Mouse (Mus musculus) hindbrain, embryonic 13.5 days (tissue): Measurements from ENCODE around the gene Klhl36. TPM values are rescaled to one million over a fixed set of nuclear protein-coding genes. Genes with fewer than 3 reads are reported as not detected.
A peak's percentile ranks its signal among the peaks of the same experiment; 100 is the strongest.

Source experiments
- ATAC-seq: fragments of 200-750 bp; cut with Nextera tagmentation; 2 replicates; pipeline ENCODE4 v1.8.0; 2017; ENCODE audit warnings: moderate TSS enrichment; ENCODE audit not compliant: low FRiP score
- H3K27ac ChIP-seq: fragments of 300-500 bp; sonication (generic); 2 replicates; pipeline ENCODE4 v1.5.1; 2015; ENCODE audit warnings: inconsistent platforms, mild to moderate bottlenecking, moderate library complexity
- H3K27me3 ChIP-seq: fragments of 300-500 bp; sonication (generic); 2 replicates; pipeline ENCODE4 v1.6.1; 2015; ENCODE audit warnings: mild to moderate bottlenecking, inconsistent platforms
- H3K36me3 ChIP-seq: fragments of 300-500 bp; sonication (generic); 2 replicates; pipeline ENCODE4 v1.6.1; 2015; ENCODE audit warnings: mild to moderate bottlenecking, inconsistent platforms
- H3K4me1 ChIP-seq: fragments of 300-500 bp; sonication (generic); replicated peaks from 2 replicates; pipeline ENCODE4 v1.6.1; 2015; ENCODE audit warnings: inconsistent platforms
- H3K4me2 ChIP-seq: fragments of 300-500 bp; sonication (generic); 2 replicates; pipeline ENCODE4 v1.6.1; 2015; ENCODE audit warnings: inconsistent platforms, mild to moderate bottlenecking, moderate library complexity
- H3K4me3 ChIP-seq: fragments of 300-500 bp; sonication (generic); 2 replicates; pipeline ENCODE4 v1.5.1; 2015; ENCODE audit warnings: mild to moderate bottlenecking, inconsistent platforms
- H3K9ac ChIP-seq: fragments of 300-500 bp; sonication (generic); 2 replicates; pipeline ENCODE4 v1.6.1; 2015; ENCODE audit warnings: mild to moderate bottlenecking, inconsistent platforms
- H3K9me3 ChIP-seq: fragments of 300-500 bp; sonication (generic); 2 replicates; pipeline ENCODE4 v1.6.1; 2016; ENCODE audit warnings: inconsistent platforms
- WGBS: fragments of 180-500 bp; shearing (Covaris S2); methylation state at CpG from one replicate; pipeline ENCODE4 v1.1.7; 2015; 5-methylcytosine and 5-hydroxymethylcytosine counted together
- polyA plus RNA-seq: library from polyadenylated mRNA; unstranded; fragments of >200 nt; fragmentation: Nextera tagmentation; extraction: Ambion mirVana; gene quantifications from 2 replicates; pipeline ENCODE4 v1.2.1, GENCODE M21; 2015

Gene Klhl36
- polyA plus RNA-seq = 14.6 and 14.8 TPM in 2 replicates

- peak; percentile 96 for ATAC-seq
- WGBS = 2% methylated on average over 35 of the region's 35 CpGs
Measured at GRCm38 (mm10) chr8:119861706-119862389, at the start of gene Klhl36. TSS of gene Klhl36 (plus strand) at chr8:119862266.

GRCm38 (mm10) chr8:119812650-119813431, 49.2 kb upstream of the Klhl36 start:
- no peak for ATAC-seq
- Histone ChIP-seq H3K9me3 (no peaks in the 10 kb centered on the region), H3K27ac (no peak overlapping the region), H3K4me1 (peaks cover 63% of the 10 kb centered on the region), H3K36me3 (peaks cover 44% of the 10 kb centered on the region), H3K4me3 (no peak overlapping the region), H3K4me2 (no peak overlapping the region), H3K27me3 (no peaks in the 10 kb centered on the region), H3K9ac (no peak overlapping the region)
- WGBS = 78% methylated on average over 12 of the region's 12 CpGs

More at GRCm38 (mm10) chr8:119861706-119862389, at the start of gene Klhl36:
- Histone ChIP-seq H3K36me3 (no peaks in the 10 kb centered on the region), H3K9me3 (no peaks in the 10 kb centered on the region), H3K4me2 (peak within 1 kb of the TSS; percentile 87), H3K27ac (peak within 1 kb of the TSS; percentile 55; the same call in 1 of the 2 replicates), H3K4me3 (peak within 1 kb of the TSS; percentile 76), H3K27me3 (peaks cover 4% of the 10 kb centered on the region; the same call in 1 of the 2 replicates), H3K9ac (peak within 1 kb of the TSS; percentile 88), H3K4me1 (peaks cover 15% of the 10 kb centered on the region)

GRCm38 (mm10) chr8:119816219-119816618, 45.8 kb upstream of the Klhl36 start:
- Histone ChIP-seq H3K9ac (no peak overlapping the region), H3K4me1 (peaks cover 56% of the 10 kb centered on the region), H3K4me3 (no peak overlapping the region), H3K9me3 (no peaks in the 10 kb centered on the region), H3K27me3 (no peaks in the 10 kb centered on the region), H3K27ac (no peak overlapping the region; the same call in 1 of the 2 replicates), H3K36me3 (peaks cover 54% of the 10 kb centered on the region), H3K4me2 (no peak overlapping the region)
- 73% methylated on average over 6 of the region's 6 CpGs for WGBS
- no peak for ATAC-seq

- no peak for ATAC-seq
- no peak overlapping the region for H3K9ac ChIP-seq
- WGBS = 31% methylated on average over 12 of the region's 12 CpGs
Measured at GRCm38 (mm10) chr8:119817446-119817845, 44.6 kb upstream of the Klhl36 start.

GRCm38 (mm10) chr8:119819316-119819715, 42.8 kb upstream of the Klhl36 start:
- H3K4me2 ChIP-seq = no peak overlapping the region
- H3K9ac ChIP-seq = no peak overlapping the region
- H3K4me1 ChIP-seq = peaks cover 34% of the 10 kb centered on the region
- no peaks in the 10 kb centered on the region for H3K27me3 ChIP-seq
- no peaks in the 10 kb centered on the region for H3K9me3 ChIP-seq
- H3K27ac ChIP-seq = 0 out of 2 replicates have a peak overlapping the region, but pooled peaks have one; percentile 23
- ATAC-seq = no peak
- peaks cover 66% of the 10 kb centered on the region for H3K36me3 ChIP-seq
- no peak overlapping the region for H3K4me3 ChIP-seq
- 63% methylated on average over 7 of the region's 7 CpGs for WGBS

More at GRCm38 (mm10) chr8:119817446-119817845, 44.6 kb upstream of the Klhl36 start:
- Histone ChIP-seq H3K4me2 (no peak overlapping the region), H3K4me1 (peaks cover 43% of the 10 kb centered on the region), H3K36me3 (peaks cover 65% of the 10 kb centered on the region), H3K4me3 (no peak overlapping the region), H3K9me3 (no peaks in the 10 kb centered on the region), H3K27me3 (no peaks in the 10 kb centered on the region), H3K27ac (peak overlapping the region; percentile 48; the same call in 1 of the 2 replicates)

- peaks cover 59% of the 10 kb centered on the region for H3K36me3 ChIP-seq
Measured at GRCm38 (mm10) chr8:119819976-119820375, 42.1 kb upstream of the Klhl36 start.

GRCm38 (mm10) chr8:119821691-119822090, 40.4 kb upstream of the Klhl36 start:
- no peak overlapping the region for H3K9ac ChIP-seq
- peaks cover 44% of the 10 kb centered on the region for H3K36me3 ChIP-seq
- H3K27ac ChIP-seq = no peak overlapping the region
- H3K9me3 ChIP-seq = no peaks in the 10 kb centered on the region
- H3K4me2 ChIP-seq = no peak overlapping the region
- H3K4me1 ChIP-seq = peaks cover 42% of the 10 kb centered on the region
- H3K4me3 ChIP-seq = no peak overlapping the region
- no peak for ATAC-seq
- H3K27me3 ChIP-seq = no peaks in the 10 kb centered on the region
- 93% methylated on average over 6 of the region's 6 CpGs for WGBS

More at GRCm38 (mm10) chr8:119819976-119820375, 42.1 kb upstream of the Klhl36 start:
- ATAC-seq = no peak
- Histone ChIP-seq H3K27me3 (no peaks in the 10 kb centered on the region), H3K9me3 (no peaks in the 10 kb centered on the region), H3K27ac (0 out of 2 replicates have a peak overlapping the region, but pooled peaks have one; percentile 23), H3K4me2 (no peak overlapping the region), H3K4me3 (no peak overlapping the region), H3K9ac (no peak overlapping the region), H3K4me1 (peaks cover 38% of the 10 kb centered on the region)
- WGBS = 95% methylated on average over 8 of the region's 8 CpGs

GRCm38 (mm10) chr8:119823278-119823677, 38.8 kb upstream of the Klhl36 start:
- ATAC-seq = no peak
- Histone ChIP-seq H3K27me3 (no peaks in the 10 kb centered on the region), H3K9ac (no peak overlapping the region), H3K4me1 (peaks cover 47% of the 10 kb centered on the region), H3K9me3 (no peaks in the 10 kb centered on the region), H3K27ac (no peak overlapping the region), H3K4me3 (no peak overlapping the region), H3K4me2 (no peak overlapping the region), H3K36me3 (peaks cover 43% of the 10 kb centered on the region)
- 97% methylated on average over 9 of the region's 9 CpGs for WGBS

GRCm38 (mm10) chr8:119824100-119824499, 38.0 kb upstream of the Klhl36 start:
- WGBS = 55% methylated on average over 4 of the region's 4 CpGs
- H3K4me1 ChIP-seq = peaks cover 55% of the 10 kb centered on the region
- ATAC-seq = no peak

GRCm38 (mm10) chr8:119824809-119825273, 37.2 kb upstream of the Klhl36 start:
- no peak overlapping the region for H3K4me2 ChIP-seq
- peaks cover 57% of the 10 kb centered on the region for H3K4me1 ChIP-seq
- WGBS = 81% methylated on average over 11 of the region's 11 CpGs
- no peak overlapping the region for H3K9ac ChIP-seq
- H3K4me3 ChIP-seq = no peak overlapping the region
- no peak for ATAC-seq
- peaks cover 29% of the 10 kb centered on the region for H3K36me3 ChIP-seq
- no peaks in the 10 kb centered on the region for H3K27me3 ChIP-seq
- H3K27ac ChIP-seq = no peak overlapping the region
- no peaks in the 10 kb centered on the region for H3K9me3 ChIP-seq

More at GRCm38 (mm10) chr8:119824100-119824499, 38.0 kb upstream of the Klhl36 start:
- peak overlapping the region; percentile 23; the same call in 1 of the 2 replicates for H3K27ac ChIP-seq
- no peaks in the 10 kb centered on the region for H3K27me3 ChIP-seq
- peaks cover 36% of the 10 kb centered on the region for H3K36me3 ChIP-seq
- H3K9me3 ChIP-seq = no peaks in the 10 kb centered on the region
- no peak overlapping the region for H3K4me2 ChIP-seq
- H3K9ac ChIP-seq = no peak overlapping the region
- no peak overlapping the region for H3K4me3 ChIP-seq

- Histone ChIP-seq H3K4me2 (no peak overlapping the region), H3K36me3 (peaks cover 17% of the 10 kb centered on the region), H3K4me3 (no peak overlapping the region), H3K9ac (no peak overlapping the region), H3K9me3 (no peaks in the 10 kb centered on the region), H3K4me1 (peaks cover 66% of the 10 kb centered on the region), H3K27ac (no peak overlapping the region), H3K27me3 (no peaks in the 10 kb centered on the region)
- 89% methylated on average over 19 of the region's 19 CpGs for WGBS
- ATAC-seq = no peak
Measured at GRCm38 (mm10) chr8:119825950-119826730, 35.9 kb upstream of the Klhl36 start.
